Mouse (Mus musculus) embryonic facial prominence, embryonic 14.5 days (tissue): ENCODE measurements around the gene Gm47959. TPM values are rescaled to one million over a fixed set of nuclear protein-coding genes. Genes with fewer than 3 reads are reported as not detected.
"Not testable (repeated sequence)": the region's sequence is repeated elsewhere in the genome, so short reads cannot be mapped to it uniquely, and the experiment has no call there.

ENCODE experiments used
- ATAC-seq: fragments of 200-750 bp; cut with Nextera tagmentation; 2 replicates; pipeline ENCODE4 v1.8.0; 2017; ENCODE audit warnings: low read depth, moderate number of reproducible peaks, moderate TSS enrichment
- DNase-seq: peaks from one replicate; pipeline ENCODE4 v3.0.0-alpha.2; 2015; ENCODE audit warnings: low spot score
- H3K27ac ChIP-seq: fragments of 300-500 bp; sonication (generic); replicated peaks from 2 replicates; pipeline ENCODE4 v1.5.1; 2014; ENCODE audit warnings: low read depth, mild to moderate bottlenecking, low read length, moderate library complexity
- H3K27me3 ChIP-seq: fragments of 300-500 bp; sonication (generic); replicated peaks from 2 replicates; pipeline ENCODE4 v1.6.1; 2014; ENCODE audit warnings: low read length; ENCODE audit not compliant: control insufficient read depth, insufficient read depth
- H3K36me3 ChIP-seq: fragments of 300-500 bp; sonication (generic); 2 replicates; pipeline ENCODE4 v1.6.1; 2014; ENCODE audit warnings: low read length, mixed read lengths; ENCODE audit not compliant: control insufficient read depth, insufficient read depth
- H3K4me1 ChIP-seq: fragments of 300-500 bp; sonication (generic); 2 replicates; pipeline ENCODE4 v1.6.1; 2014; ENCODE audit warnings: antibody characterized with exemption, low read length; ENCODE audit not compliant: control insufficient read depth, insufficient read depth
- H3K4me2 ChIP-seq: fragments of 300-500 bp; sonication (generic); 2 replicates; pipeline ENCODE4 v1.6.1; 2014; ENCODE audit warnings: low read depth, mild to moderate bottlenecking, low read length, moderate library complexity, mixed read lengths
- H3K4me3 ChIP-seq: fragments of 300-500 bp; sonication (generic); 2 replicates; pipeline ENCODE4 v1.5.1; 2014; ENCODE audit warnings: low read depth, mild to moderate bottlenecking, low read length
- H3K9ac ChIP-seq: fragments of 300-500 bp; sonication (generic); 2 replicates; pipeline ENCODE4 v1.6.1; 2014; ENCODE audit warnings: low read depth, mild to moderate bottlenecking, low read length, moderate library complexity, mixed read lengths
- H3K9me3 ChIP-seq: fragments of 300-500 bp; sonication (generic); 2 replicates; pipeline ENCODE4 v1.6.1; 2016; ENCODE audit warnings: low read length; ENCODE audit not compliant: control insufficient read depth
- WGBS: fragments of 180-500 bp; shearing (Covaris S2); extraction: QIAGEN DNeasy Blood & Tissue Kit; methylation state at CpG from one replicate; pipeline ENCODE4 v1.1.7; 2014; 5-methylcytosine and 5-hydroxymethylcytosine counted together
- polyA plus RNA-seq: library from polyadenylated mRNA; unstranded; fragments of >200 nt; fragmentation: Nextera tagmentation; extraction: Ambion mirVana; gene quantifications from 2 replicates; pipeline ENCODE4 v1.2.1, GENCODE M21; 2014

Gene Gm47959
- polyA plus RNA-seq = not detected in 2 replicates

DNA sequence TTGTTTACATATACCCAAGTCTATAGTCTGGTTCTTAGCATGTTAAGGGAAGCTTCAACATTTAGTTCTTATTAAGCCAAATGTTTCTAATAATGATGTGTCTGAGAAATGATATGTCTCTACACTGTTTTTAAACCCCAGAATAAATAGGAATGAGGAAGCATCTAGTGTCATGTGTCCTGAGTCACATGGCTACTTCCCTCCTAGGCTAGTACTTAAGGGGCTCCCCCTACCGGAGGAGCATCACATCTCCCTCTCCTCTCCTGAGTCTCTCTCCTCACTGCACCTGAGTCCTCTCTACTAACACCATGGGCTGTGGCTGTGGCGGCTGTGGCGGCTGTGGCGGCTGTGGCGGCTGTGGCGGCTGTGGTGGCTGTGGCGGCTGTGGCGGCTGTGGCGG is at the start of gene Gm47959:
TSS of gene Gm47959 (plus strand) at position 243 of the 400 bp plus-strand sequence.
- 89% methylated on average over 2 of the region's 9 CpGs for WGBS
- not testable (repeated sequence) for ATAC-seq, H3K4me1 ChIP-seq, DNase-seq, H3K4me3 ChIP-seq, H3K27ac ChIP-seq, H3K9me3 ChIP-seq, H3K36me3 ChIP-seq, H3K4me2 ChIP-seq, H3K27me3 ChIP-seq, H3K9ac ChIP-seq

DNA sequence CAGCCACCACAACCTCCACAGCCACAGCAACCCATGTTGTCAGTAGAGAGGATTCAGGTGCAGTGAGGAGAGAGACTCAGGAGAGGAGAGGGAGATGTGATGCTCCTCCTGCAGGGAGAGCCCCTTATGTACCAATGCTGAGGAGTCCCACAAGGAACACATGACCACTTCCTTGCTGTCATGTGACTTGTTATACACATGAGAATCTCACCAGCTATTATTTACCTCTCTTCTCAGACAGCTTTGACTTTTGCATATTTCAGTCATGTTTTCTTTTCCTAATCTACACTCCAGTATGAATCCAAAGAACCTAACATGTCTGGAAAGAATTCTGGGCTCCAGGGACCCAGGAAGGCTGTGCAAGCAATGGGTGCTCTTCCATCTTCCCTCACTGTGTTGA is 44.4 kb upstream of the Gm47959 start, which contains the start of gene Gm7544:
TSS of gene Gm7544 (minus strand) at position 101 of the 400 bp plus-strand sequence.
- H3K4me2 ChIP-seq, H3K9ac ChIP-seq, H3K4me1 ChIP-seq, H3K36me3 ChIP-seq, ATAC-seq, H3K9me3 ChIP-seq, H3K4me3 ChIP-seq, DNase-seq, H3K27me3 ChIP-seq, H3K27ac ChIP-seq: not testable (repeated sequence)

DNA sequence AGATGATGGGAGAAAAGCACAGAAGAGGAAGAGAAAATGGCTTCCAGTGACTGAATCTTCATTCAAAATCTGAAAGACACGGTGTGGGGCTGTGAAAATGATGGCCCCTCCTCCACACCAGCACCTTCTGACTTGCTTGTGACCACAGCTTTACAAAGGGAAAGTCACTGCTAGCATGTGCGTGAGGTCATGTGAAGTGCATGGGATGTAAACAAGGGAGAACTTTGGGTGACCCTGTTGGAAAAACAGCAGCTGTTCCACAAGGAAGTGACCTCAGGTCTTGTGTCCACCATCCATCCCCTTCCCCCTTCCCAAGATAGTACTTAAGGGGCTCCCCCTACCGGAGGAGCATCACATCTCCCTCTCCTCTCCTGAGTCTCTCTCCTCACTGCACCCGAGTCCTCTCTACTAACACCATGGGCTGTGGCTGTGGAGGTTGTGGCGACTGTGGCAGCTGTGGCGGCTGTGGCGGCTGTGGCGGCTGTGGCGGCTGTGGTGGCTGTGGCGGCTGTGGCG is 40.4 kb upstream of the Gm47959 start, which contains the start of gene Gm47955:
TSS of gene Gm47955 (plus strand) at position 417 of the 516 bp plus-strand sequence.
- Histone ChIP-seq H3K9ac (no peak within 1 kb of the TSS), H3K4me3 (no peak within 1 kb of the TSS), H3K27ac (no peak within 1 kb of the TSS), H3K27me3 (no peaks in the 10 kb centered on the region), H3K9me3 (0 out of 2 replicates have a peak, but pooled peaks cover 5% of the 10 kb centered on the region), H3K4me1 (no peaks in the 10 kb centered on the region), H3K36me3 (no peaks in the 10 kb centered on the region), H3K4me2 (no peak within 1 kb of the TSS)
- WGBS = 94% methylated on average over 11 of the region's 11 CpGs
- DNase-seq (no peak), ATAC-seq (no peak)

DNA sequence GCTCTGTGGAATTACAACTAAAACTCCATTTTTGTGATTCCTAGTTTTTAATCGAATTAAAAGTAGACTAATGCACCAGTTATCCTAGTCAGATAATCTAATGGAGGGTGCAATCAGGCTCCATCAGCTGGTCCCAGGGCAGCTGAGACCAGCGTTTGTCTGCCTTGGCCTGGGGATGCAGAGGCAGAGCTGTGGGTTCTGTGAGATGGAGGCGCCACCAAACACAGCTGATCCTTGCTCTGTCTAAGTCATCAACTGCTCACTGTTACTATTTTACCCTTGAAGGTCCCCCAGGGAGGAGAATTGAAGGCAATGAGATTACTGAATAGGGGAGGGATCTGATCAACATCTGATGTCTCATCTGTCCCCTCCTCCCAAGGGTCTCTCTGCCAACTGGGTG is 33.9 kb upstream of the Gm47959 start:
- no peaks in the 10 kb centered on the region for H3K4me1 ChIP-seq
- no peak overlapping the region for H3K9ac ChIP-seq
- H3K4me3 ChIP-seq = no peak overlapping the region
- 67% methylated on average over 3 of the region's 3 CpGs for WGBS
- ATAC-seq (no peak), DNase-seq (no peak)
- no peak overlapping the region for H3K4me2 ChIP-seq
- 0 out of 2 replicates have a peak, but pooled peaks cover 5% of the 10 kb centered on the region for H3K9me3 ChIP-seq
- H3K27ac ChIP-seq = no peak overlapping the region
- no peaks in the 10 kb centered on the region for H3K27me3 ChIP-seq
- H3K36me3 ChIP-seq = no peaks in the 10 kb centered on the region

GRCm38 (mm10) chr1:82972046-82972445 is 28.3 kb upstream of the Gm47959 start:
- H3K4me2 ChIP-seq = no peak overlapping the region
- no peak overlapping the region for H3K27ac ChIP-seq
- H3K4me1 ChIP-seq = no peaks in the 10 kb centered on the region
- H3K9me3 ChIP-seq = no peaks in the 10 kb centered on the region
- H3K27me3 ChIP-seq = no peaks in the 10 kb centered on the region
- no peak overlapping the region for H3K9ac ChIP-seq
- ATAC-seq (no peak), DNase-seq (no peak)
- H3K4me3 ChIP-seq = no peak overlapping the region
- no peaks in the 10 kb centered on the region for H3K36me3 ChIP-seq
- 57% methylated on average over 4 of the region's 4 CpGs for WGBS

- Histone ChIP-seq H3K4me1 (no peaks in the 10 kb centered on the region), H3K27ac (no peak overlapping the region), H3K4me2 (no peak overlapping the region), H3K9me3 (no peaks in the 10 kb centered on the region), H3K36me3 (no peaks in the 10 kb centered on the region), H3K9ac (no peak overlapping the region), H3K4me3 (no peak overlapping the region), H3K27me3 (no peaks in the 10 kb centered on the region)
- DNase-seq (no peak), ATAC-seq (no peak)
- 88% methylated on average over 1 of the region's 1 CpGs for WGBS
Measured at GRCm38 (mm10) chr1:82973244-82973643, 27.1 kb upstream of the Gm47959 start.

- Histone ChIP-seq H3K36me3 (no peaks in the 10 kb centered on the region), H3K9me3 (no peaks in the 10 kb centered on the region), H3K27ac (no peak overlapping the region), H3K9ac (no peak overlapping the region), H3K4me1 (no peaks in the 10 kb centered on the region), H3K4me2 (no peak overlapping the region), H3K27me3 (no peaks in the 10 kb centered on the region), H3K4me3 (no peak overlapping the region)
- DNase-seq (no peak), ATAC-seq (no peak)
- WGBS = 71% methylated on average over 6 of the region's 6 CpGs
Measured at GRCm38 (mm10) chr1:82973901-82974300, 26.4 kb upstream of the Gm47959 start.

- DNase-seq = no peak
- no peak overlapping the region for H3K4me3 ChIP-seq
- H3K4me2 ChIP-seq = no peak overlapping the region
- no peaks in the 10 kb centered on the region for H3K4me1 ChIP-seq
- H3K9ac ChIP-seq = no peak overlapping the region
- H3K27ac ChIP-seq = no peak overlapping the region
- no peak for ATAC-seq
- H3K9me3 ChIP-seq = no peaks in the 10 kb centered on the region
- 90% methylated on average over 9 of the region's 9 CpGs for WGBS
- no peaks in the 10 kb centered on the region for H3K36me3 ChIP-seq
- no peaks in the 10 kb centered on the region for H3K27me3 ChIP-seq
Measured at GRCm38 (mm10) chr1:82974342-82974741, 26.0 kb upstream of the Gm47959 start.

DNA sequence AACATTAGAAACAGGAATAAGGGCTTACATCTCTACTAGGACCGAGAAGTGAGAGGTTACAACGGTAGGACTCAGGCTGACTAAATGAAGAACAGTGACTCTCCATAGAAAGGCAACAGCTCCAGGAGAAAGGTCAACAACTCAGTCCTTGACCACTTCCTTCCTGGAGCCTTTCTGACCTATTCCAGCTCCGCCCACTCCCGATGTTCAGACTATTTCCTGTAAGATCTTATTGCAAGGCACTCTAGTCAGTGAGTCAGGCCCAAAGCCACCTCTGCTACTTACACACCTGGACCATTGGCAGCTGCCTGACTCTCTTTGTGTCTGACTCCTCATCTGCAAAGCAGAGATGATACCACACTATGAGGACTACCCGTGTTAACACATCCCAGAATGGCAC is 24.6 kb upstream of the Gm47959 start:
- no peaks in the 10 kb centered on the region for H3K4me1 ChIP-seq
- no peak overlapping the region for H3K27ac ChIP-seq
- no peak overlapping the region for H3K4me3 ChIP-seq
- no peak for DNase-seq
- no peak overlapping the region for H3K9ac ChIP-seq
- WGBS = 77% methylated on average over 5 of the region's 5 CpGs
- no peaks in the 10 kb centered on the region for H3K9me3 ChIP-seq
- no peaks in the 10 kb centered on the region for H3K36me3 ChIP-seq
- H3K27me3 ChIP-seq = no peaks in the 10 kb centered on the region
- H3K4me2 ChIP-seq = no peak overlapping the region
- ATAC-seq = no peak
